Mouse (Mus musculus) CH12.LX (cell line): ENCODE data around the gene Itgad.

ENCODE experiments used
- BHLHE40 ChIP-seq: IDR thresholded peaks from 2 replicates; pipeline ENCODE4 v1.6.1; 2011; ENCODE audit warnings: mild to moderate bottlenecking, low read depth, low read length, improper control_type of control experiment
- CTCF ChIP-seq, 2 experiments: IDR thresholded peaks in 1 of 2; conservative IDR thresholded peaks in 1 of 2; 2 replicates each; pipeline ENCODE4 v1.5.1; 2011 to 2012; ENCODE audit warnings: low read depth in 2 of 2, low read length in 2 of 2, improper control_type of control experiment in 1 of 2, inconsistent platforms in 1 of 2, mild to moderate bottlenecking in 1 of 2, moderate library complexity in 1 of 2
- MAX ChIP-seq: IDR thresholded peaks from 2 replicates; pipeline ENCODE4 v1.6.1; 2011; ENCODE audit warnings: low read length, improper control_type of control experiment
- NRF1 ChIP-seq: IDR thresholded peaks from 2 replicates; pipeline ENCODE4 v1.6.1; 2014; ENCODE audit warnings: low read depth, mild to moderate bottlenecking, inconsistent platforms, low read length, improper control_type of control experiment, moderate library complexity
- POLR2A ChIP-seq: IDR thresholded peaks from 2 replicates; pipeline ENCODE4 v1.6.1; 2011; ENCODE audit warnings: low read depth, mild to moderate bottlenecking, improper control_type of control experiment, low read length
- ZKSCAN1 ChIP-seq: IDR thresholded peaks from 2 replicates; pipeline ENCODE4 v1.6.1; 2012; ENCODE audit warnings: low read depth, inconsistent platforms, low read length, improper control_type of control experiment, borderline replicate concordance

DNA sequence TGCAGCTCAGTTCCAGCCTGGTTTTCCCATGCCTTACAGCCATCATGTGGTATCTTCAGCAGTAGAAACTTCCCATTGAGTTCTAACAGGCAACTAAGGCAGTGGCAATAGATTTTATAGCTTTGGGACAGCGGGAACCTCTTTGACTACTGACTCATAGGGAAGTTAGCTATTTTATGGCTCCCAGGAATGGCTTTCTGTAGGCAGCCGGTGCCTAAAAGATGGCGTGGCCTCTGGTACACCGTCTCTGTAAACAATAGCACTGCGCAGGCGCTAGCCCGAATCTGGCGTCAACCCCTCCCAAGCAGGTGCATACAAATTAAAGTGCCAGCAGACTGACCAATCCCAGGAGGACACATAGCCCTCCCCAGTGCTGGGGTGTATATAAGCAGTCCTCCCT, 3.2 kb upstream of the Itgad start:
- TF ChIP-seq POLR2A, result no peak
- TF ChIP-seq BHLHE40, result no peak
- TF ChIP-seq CTCF (conservative IDR thresholded peaks at IDR 0.05 in 1 of 2, IDR thresholded peaks at IDR 0.05 in 1 of 2; ENCODE audit: low read depth in 2 of 2, low read length in 2 of 2), result no peak
- no peak for TF ChIP-seq MAX
- TF ChIP-seq NRF1, result no peak
- TF ChIP-seq ZKSCAN1, result no peak
